Mouse (Mus musculus) MEL (cell line): ENCODE measurements around the gene Dynlrb2. TPM values are rescaled to one million over a fixed set of nuclear protein-coding genes. Genes with fewer than 3 reads are reported as not detected.

Source experiments
- DNase-seq: peaks from one replicate; pipeline ENCODE4 v3.0.0; 2011; ENCODE audit warnings: low read depth, low spot score
- H3K27ac ChIP-seq: 2 replicates; pipeline ENCODE4 v1.5.1; 2012; ENCODE audit warnings: low read depth, mild to moderate bottlenecking, control low read depth, low read length, moderate library complexity; ENCODE audit not compliant: control insufficient read depth
- H3K27me3 ChIP-seq, 2 experiments: fragments of 150-350 bp in 1 of 2; sonication (generic) in 1 of 2; 2 replicates each; pipeline ENCODE4 v1.6.1; 2012; ENCODE audit warnings: low read length in 2 of 2, mild to moderate bottlenecking in 2 of 2, improper control_type of control experiment in 1 of 2, moderate library complexity in 1 of 2; ENCODE audit not compliant: insufficient read depth in 2 of 2, control insufficient read depth in 1 of 2
- H3K36me3 ChIP-seq, 2 experiments: 2 replicates each; pipeline ENCODE4 v1.6.1; 2012 to 2014; ENCODE audit warnings: low read length in 2 of 2, improper control_type of control experiment in 1 of 2, inconsistent platforms in 1 of 2, mild to moderate bottlenecking in 1 of 2; ENCODE audit not compliant: insufficient read depth in 2 of 2, control insufficient read depth in 1 of 2
- H3K4me1 ChIP-seq, 2 experiments: fragments of 150-350 bp in 1 of 2; sonication (generic) in 1 of 2; 2 replicates each; pipeline ENCODE4 v1.6.1; 2012; ENCODE audit warnings: low read length in 2 of 2, improper control_type of control experiment in 1 of 2, mild to moderate bottlenecking in 1 of 2; ENCODE audit not compliant: insufficient read depth in 2 of 2, control insufficient read depth in 1 of 2
- H3K4me3 ChIP-seq, 2 experiments: fragments of 150-350 bp in 1 of 2; sonication (generic) in 1 of 2; 2 replicates each; pipeline ENCODE4 v1.5.1; 2012; ENCODE audit warnings: low read depth in 2 of 2, low read length in 2 of 2, mild to moderate bottlenecking in 2 of 2, moderate library complexity in 2 of 2, control low read depth in 1 of 2, improper control_type of control experiment in 1 of 2; ENCODE audit not compliant: control insufficient read depth in 1 of 2, insufficient read depth in 1 of 2
- H3K79me2 ChIP-seq: 2 replicates; pipeline ENCODE4 v1.6.1; 2012; ENCODE audit warnings: mild to moderate bottlenecking, low read length, moderate library complexity; ENCODE audit not compliant: control insufficient read depth, poor library complexity, insufficient read depth
- H3K9ac ChIP-seq: 2 replicates; pipeline ENCODE4 v1.6.1; 2012; ENCODE audit warnings: low read depth, mild to moderate bottlenecking, control low read depth, low read length, moderate library complexity; ENCODE audit not compliant: control insufficient read depth, poor library complexity, severe bottlenecking
- H3K9me3 ChIP-seq: fragments of 150-350 bp; sonication (generic); replicated peaks from 2 replicates; pipeline ENCODE4 v1.6.1; 2012; ENCODE audit warnings: mild to moderate bottlenecking, low read length, improper control_type of control experiment, moderate library complexity; ENCODE audit not compliant: insufficient read depth
- CHD1 ChIP-seq: IDR thresholded peaks from 2 replicates; pipeline ENCODE4 v1.6.1; 2012; ENCODE audit warnings: low read depth, mild to moderate bottlenecking, inconsistent platforms, low read length, improper control_type of control experiment
- E2F4 ChIP-seq: IDR thresholded peaks from 2 replicates; pipeline ENCODE4 v1.6.1; 2011; ENCODE audit warnings: low read depth, low read length, improper control_type of control experiment, borderline replicate concordance
- ETS1 ChIP-seq: IDR thresholded peaks from 2 replicates; pipeline ENCODE4 v1.6.1; 2012; ENCODE audit warnings: low read depth, mild to moderate bottlenecking, inconsistent platforms, low read length, improper control_type of control experiment, moderate library complexity
- JUND ChIP-seq: IDR thresholded peaks from 2 replicates; pipeline ENCODE4 v1.6.1; 2011; ENCODE audit warnings: low read depth, mild to moderate bottlenecking, improper control_type of control experiment, low read length
- KAT2A ChIP-seq: conservative IDR thresholded peaks from 2 replicates; pipeline ENCODE4 v1.6.1; 2012; ENCODE audit warnings: low read depth, low read length, improper control_type of control experiment, inconsistent platforms
- MAFK ChIP-seq: IDR thresholded peaks from 2 replicates; pipeline ENCODE4 v1.6.1; 2011; ENCODE audit warnings: low read depth, mild to moderate bottlenecking, low read length, improper control_type of control experiment, borderline replicate concordance
- MEF2A ChIP-seq: IDR thresholded peaks from 2 replicates; pipeline ENCODE4 v1.6.1; 2014; ENCODE audit warnings: low read depth, mild to moderate bottlenecking, inconsistent platforms, low read length, improper control_type of control experiment; ENCODE audit not compliant: poor library complexity, insufficient replicate concordance, severe bottlenecking; ENCODE audit errors: extremely low read depth
- NRF1 ChIP-seq: IDR thresholded peaks from 2 replicates; pipeline ENCODE4 v1.6.1; 2014; ENCODE audit warnings: low read depth, mild to moderate bottlenecking, inconsistent platforms, low read length, improper control_type of control experiment, moderate library complexity; ENCODE audit not compliant: poor library complexity, insufficient read depth, severe bottlenecking
- POLR2A ChIP-seq, 2 experiments: IDR thresholded peaks; 2 replicates each; pipeline ENCODE4 v1.6.1; 2011 to 2012; ENCODE audit warnings: low read length in 2 of 2, mild to moderate bottlenecking in 2 of 2, control low read depth in 1 of 2, improper control_type of control experiment in 1 of 2, low read depth in 1 of 2, moderate library complexity in 1 of 2; ENCODE audit not compliant: control insufficient read depth in 1 of 2, insufficient read depth in 1 of 2, poor library complexity in 1 of 2
- SIN3A ChIP-seq: IDR thresholded peaks from 2 replicates; pipeline ENCODE4 v1.6.1; 2012; ENCODE audit warnings: low read length, improper control_type of control experiment, inconsistent platforms
- TCF12 ChIP-seq: IDR thresholded peaks from 2 replicates; pipeline ENCODE4 v1.6.1; 2014; ENCODE audit warnings: low read depth, mild to moderate bottlenecking, inconsistent platforms, low read length, improper control_type of control experiment, moderate library complexity
- UBTF ChIP-seq: IDR thresholded peaks from 2 replicates; pipeline ENCODE4 v1.6.1; 2012; ENCODE audit warnings: low read depth, mild to moderate bottlenecking, inconsistent platforms, low read length, improper control_type of control experiment, moderate library complexity, borderline replicate concordance; ENCODE audit not compliant: insufficient read depth
- ZC3H11A ChIP-seq: IDR thresholded peaks from 2 replicates; pipeline ENCODE4 v1.6.1; 2012; ENCODE audit warnings: low read depth, mild to moderate bottlenecking, inconsistent platforms, low read length, improper control_type of control experiment
- ZNF384 ChIP-seq: IDR thresholded peaks from 2 replicates; pipeline ENCODE4 v1.6.1; 2012; ENCODE audit warnings: low read depth, mild to moderate bottlenecking, inconsistent platforms, low read length, improper control_type of control experiment
- polyA plus RNA-seq, 2 experiments: library from polyadenylated mRNA; stranded (reverse) in 1 of 2; unstranded in 1 of 2; fragments of >175 nt in 1 of 2; fragments of >200 nt in 1 of 2; gene quantifications; 2 replicates each; pipeline versions ENCODE4 v1.2.1 to v1.2.4; 2012; ENCODE audit warnings: low replicate concordance in 2 of 2, low read depth in 1 of 2; ENCODE audit not compliant: insufficient read length in 2 of 2, insufficient read depth in 1 of 2, missing spikeins in 1 of 2
- total RNA-seq: library from RNA; depleted of rRNA; stranded (reverse); fragments of 300-350 nt; gene quantifications from 2 replicates; pipeline ENCODE4 v1.2.3, GENCODE M21; 2012

Dynlrb2 gene
- total and polyA plus RNA-seq, 3 experiments = not detected

DNA sequence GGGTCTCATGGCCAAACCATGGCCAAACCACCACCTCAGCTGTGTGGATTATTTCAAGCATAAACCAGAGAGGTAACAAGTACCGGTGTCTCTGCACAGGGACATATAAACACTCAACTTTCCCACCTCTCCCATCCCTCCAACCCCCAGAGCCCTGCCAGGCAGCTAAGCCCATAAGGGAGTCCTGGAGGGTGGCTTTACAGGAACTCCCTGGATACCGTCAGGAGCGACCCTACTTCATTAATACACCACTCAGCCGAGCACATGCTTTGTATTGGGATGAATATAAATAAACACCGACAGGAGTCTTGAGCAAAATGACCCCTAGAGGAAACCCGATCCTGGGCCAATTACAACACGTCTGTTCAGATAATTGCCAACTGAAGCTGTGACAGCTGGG, 34.0 kb downstream of the Dynlrb2 start:
- TF ChIP-seq MEF2A (no peak), NRF1 (no peak), POLR2A (IDR thresholded peaks at IDR 0.05; ENCODE audit: control insufficient read depth in 1 of 2, insufficient read depth in 1 of 2, low read depth in 1 of 2, low read length in 2 of 2, poor library complexity in 1 of 2) (no peak)
- DNase-seq = no peak
- H3K36me3 ChIP-seq = no peaks in the 10 kb centered on the region
- H3K9ac ChIP-seq = no peak overlapping the region
- H3K4me3 ChIP-seq = no peak overlapping the region
- H3K79me2 ChIP-seq = no peaks in the 10 kb centered on the region
- H3K9me3 ChIP-seq = no peaks in the 10 kb centered on the region
- H3K4me1 ChIP-seq = no peaks in the 10 kb centered on the region
- no peaks in the 10 kb centered on the region for H3K27me3 ChIP-seq
- no peak overlapping the region for H3K27ac ChIP-seq

DNA sequence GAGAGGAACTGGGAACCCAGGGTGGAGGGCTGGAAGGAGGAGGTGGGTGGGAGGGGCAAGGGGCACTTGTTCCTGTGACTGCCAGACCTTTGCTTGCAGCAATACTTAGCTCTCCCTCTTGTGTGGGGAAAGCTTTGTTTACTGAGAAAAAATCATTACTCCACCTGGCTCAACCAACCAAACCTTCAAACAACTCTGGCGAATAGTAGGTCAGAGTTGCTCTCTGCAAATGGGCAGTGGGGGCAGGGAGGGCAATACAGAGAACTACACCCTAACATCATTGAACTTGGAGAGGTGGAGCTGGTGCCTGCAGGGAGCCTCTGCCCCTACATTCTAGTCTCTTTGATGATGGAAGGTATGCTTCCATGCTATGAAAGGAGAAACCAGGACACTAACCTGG, 35.4 kb downstream of the Dynlrb2 start:
- Histone ChIP-seq H3K27me3 (no peaks in the 10 kb centered on the region), H3K36me3 (no peaks in the 10 kb centered on the region), H3K4me1 (no peaks in the 10 kb centered on the region), H3K9ac (no peak overlapping the region), H3K79me2 (no peaks in the 10 kb centered on the region), H3K9me3 (no peaks in the 10 kb centered on the region), H3K4me3 (no peak overlapping the region), H3K27ac (no peak overlapping the region)
- no peak for TF ChIP-seq ZC3H11A
- no peak for DNase-seq

DNA sequence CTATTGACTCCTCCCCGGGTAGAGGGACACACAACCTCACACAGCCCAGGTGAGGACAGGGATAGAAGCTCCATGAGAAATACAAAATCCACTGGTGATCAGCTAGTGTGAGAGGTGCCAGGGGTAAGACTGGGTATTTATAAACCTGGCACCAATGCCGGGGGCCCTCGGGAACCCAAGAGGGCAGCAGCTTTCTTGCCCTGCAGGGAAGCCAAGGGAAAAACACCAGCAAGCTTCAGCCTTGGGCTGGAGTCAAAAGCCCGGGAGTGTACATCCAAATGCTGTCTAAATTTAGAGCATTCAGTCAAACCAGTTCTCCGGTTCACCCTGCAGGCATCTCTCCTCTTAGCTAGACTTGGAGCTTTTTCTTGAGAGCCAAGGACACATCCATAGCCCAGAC, 38.1 kb downstream of the Dynlrb2 start:
- H3K27me3 ChIP-seq = no peaks in the 10 kb centered on the region
- no peak overlapping the region for H3K9ac ChIP-seq
- no peaks in the 10 kb centered on the region for H3K79me2 ChIP-seq
- TF ChIP-seq CHD1 (no peak), SIN3A (no peak), E2F4 (no peak), MAFK (no peak), KAT2A (no peak), ZNF384 (no peak), JUND (no peak), MEF2A (no peak), UBTF (no peak), ETS1 (no peak), TCF12 (no peak)
- DNase-seq = no peak
- no peak overlapping the region for H3K27ac ChIP-seq
- H3K4me1 ChIP-seq = no peaks in the 10 kb centered on the region
- no peak overlapping the region for H3K4me3 ChIP-seq
- no peaks in the 10 kb centered on the region for H3K36me3 ChIP-seq
- no peaks in the 10 kb centered on the region for H3K9me3 ChIP-seq
